11 mouse cellular contexts compared by ENCODE assay signal in the genomic region with DNA sequence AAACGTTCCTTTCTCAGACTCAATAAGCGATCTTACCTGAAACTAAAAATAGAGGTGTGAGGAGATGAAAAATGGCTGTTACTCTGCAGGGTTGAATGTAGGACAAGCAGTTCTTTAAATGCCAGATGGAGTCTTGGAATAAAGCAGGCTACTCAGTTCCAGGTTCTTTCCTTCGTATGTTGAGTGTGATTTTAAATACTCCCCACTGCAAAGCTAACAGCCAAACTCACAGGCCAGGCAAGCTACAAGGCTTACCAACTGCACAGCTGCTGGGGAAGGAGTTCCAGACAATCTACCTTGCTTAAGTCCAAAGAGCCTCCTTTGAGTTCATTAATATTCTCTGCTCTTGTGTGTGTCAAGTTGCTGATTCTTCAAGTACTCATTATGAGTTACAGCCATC. TPM values are rescaled to one million over a fixed set of nuclear protein-coding genes. Genes with fewer than 3 reads are reported as not detected.
DNase-seq lines count a peak whose midpoint lies in the region; ATAC-seq and TF ChIP-seq lines count a peak whose summit lies in the region.
"Had no signal": no experiment of that assay in that cellular context is flagged by ENCODE, and none has a peak within 500 bp of the region (broad histone marks: within the 10 kb centered on the region; RNA-seq: fewer than 3 reads in every experiment).

No protein-coding gene starts in this region.

- H3K9ac ChIP-seq in heart, embryonic 11.5 days (ENCODE audit: low read depth, low read length) = peak overlapping the region; percentile 96; the same call in 1 of the 2 replicates
- no peak overlapping the region for H3K9ac ChIP-seq in lung, embryonic 16.5 days (ENCODE audit: low read length)
- no peak overlapping the region for H3K9ac ChIP-seq in embryonic facial prominence, embryonic 13.5 days
- H3K9ac ChIP-seq in liver, postnatal 0 days (replicated peaks) = no peak overlapping the region

- H3K4me2 ChIP-seq in heart, embryonic 11.5 days = peak overlapping the region; percentile 94
- H3K4me2 ChIP-seq in lung, embryonic 16.5 days (ENCODE audit: low read depth, low read length) = peak overlapping the region; percentile 71
- peak overlapping the region; percentile 95 for H3K4me2 ChIP-seq in embryonic facial prominence, embryonic 13.5 days
- peak overlapping the region; percentile 95 for H3K4me2 ChIP-seq in liver, postnatal 0 days (ENCODE audit: low read depth, low read length)

- no peak for ATAC-seq in heart, embryonic 11.5 days (replicated peaks; ENCODE audit: insufficient number of reproducible peaks, low FRiP score, low TSS enrichment)
- ATAC-seq in lung, embryonic 16.5 days (ENCODE audit: low read depth) = no peak
- no peak for ATAC-seq in embryonic facial prominence, embryonic 13.5 days (ENCODE audit: insufficient number of reproducible peaks, insufficient read depth, low FRiP score, low TSS enrichment, low read depth)
- no peak for ATAC-seq in liver, postnatal 0 days

- H3K27ac ChIP-seq in heart, embryonic 11.5 days (ENCODE audit: low read depth, low read length) = no peak overlapping the region
- H3K27ac ChIP-seq in lung, embryonic 16.5 days (ENCODE audit: low read length) = no peak overlapping the region
- H3K27ac ChIP-seq in embryonic facial prominence, embryonic 13.5 days = no peak overlapping the region
- H3K27ac ChIP-seq in liver, postnatal 0 days (ENCODE audit: low read depth) = no peak overlapping the region

- H3K9me3 ChIP-seq in heart, embryonic 11.5 days (replicated peaks; ENCODE audit: control insufficient read depth, low read length) = no peaks in the 10 kb centered on the region
- H3K9me3 ChIP-seq in lung, embryonic 16.5 days (ENCODE audit: control insufficient read depth, low read length) = no peaks in the 10 kb centered on the region
- H3K9me3 ChIP-seq in embryonic facial prominence, embryonic 13.5 days = no peaks in the 10 kb centered on the region
- no peaks in the 10 kb centered on the region for H3K9me3 ChIP-seq in liver, postnatal 0 days (ENCODE audit: low read length)

- no peak overlapping the region for H3K4me3 ChIP-seq in heart, embryonic 11.5 days (ENCODE audit: low read depth, low read length)
- H3K4me3 ChIP-seq in lung, embryonic 16.5 days (ENCODE audit: low read length) = no peak overlapping the region
- H3K4me3 ChIP-seq in embryonic facial prominence, embryonic 13.5 days = no peak overlapping the region
- H3K4me3 ChIP-seq in liver, postnatal 0 days (ENCODE audit: low read depth, low read length) = no peak overlapping the region

- no peaks in the 10 kb centered on the region for H3K27me3 ChIP-seq in heart, embryonic 11.5 days (ENCODE audit: control insufficient read depth, insufficient read depth, low read length)
- H3K27me3 ChIP-seq in lung, embryonic 16.5 days (ENCODE audit: control insufficient read depth, insufficient read depth, low read depth, low read length) = no peaks in the 10 kb centered on the region
- H3K27me3 ChIP-seq in embryonic facial prominence, embryonic 13.5 days = peaks cover 4% of the 10 kb centered on the region; the same call in 1 of the 2 replicates
- peaks cover 5% of the 10 kb centered on the region; the same call in 1 of the 2 replicates for H3K27me3 ChIP-seq in liver, postnatal 0 days (ENCODE audit: insufficient read depth, low read length)

- TF ChIP-seq EP300 in liver, postnatal 0 days (IDR thresholded peaks at IDR 0.05; ENCODE audit: low read depth) = no peak

- TF ChIP-seq CTCF in liver, postnatal 0 days (IDR thresholded peaks at IDR 0.05; ENCODE audit: low read depth) = no peak

- no peaks in the 10 kb centered on the region for H3K36me3 ChIP-seq in heart, embryonic 11.5 days (ENCODE audit: control insufficient read depth, insufficient read depth, low read length)
- no peaks in the 10 kb centered on the region for H3K36me3 ChIP-seq in lung, embryonic 16.5 days (ENCODE audit: control insufficient read depth, insufficient read depth, low read length)
- no peaks in the 10 kb centered on the region for H3K36me3 ChIP-seq in embryonic facial prominence, embryonic 13.5 days
- no peaks in the 10 kb centered on the region for H3K36me3 ChIP-seq in liver, postnatal 0 days (replicated peaks; ENCODE audit: insufficient read depth, low read length)

- 30% methylated on average over 3 of the region's 3 CpGs for WGBS in heart, embryonic 11.5 days (ENCODE audit: insufficient replicate concordance)
- WGBS in lung, embryonic 16.5 days = 36% methylated on average over 3 of the region's 3 CpGs
- 27% methylated on average over 3 of the region's 3 CpGs for WGBS in embryonic facial prominence, embryonic 13.5 days
- WGBS in liver, postnatal 0 days (ENCODE audit: insufficient replicate concordance) = 51% methylated on average over 3 of the region's 3 CpGs

- no peaks in the 10 kb centered on the region; the same call in 1 of the 2 replicates for H3K4me1 ChIP-seq in heart, embryonic 11.5 days (ENCODE audit: control insufficient read depth, insufficient read depth, low read length)
- peaks cover 4% of the 10 kb centered on the region for H3K4me1 ChIP-seq in lung, embryonic 16.5 days (replicated peaks; ENCODE audit: control insufficient read depth, insufficient read depth, low read length)
- peaks cover 14% of the 10 kb centered on the region for H3K4me1 ChIP-seq in embryonic facial prominence, embryonic 13.5 days
- peaks cover 15% of the 10 kb centered on the region for H3K4me1 ChIP-seq in liver, postnatal 0 days (ENCODE audit: insufficient read depth)

- DNase-seq in heart, postnatal 4 days = no peak
- DNase-seq in lung, postnatal 4 days = no peak
- DNase-seq in liver, postnatal 0 days = no peak
- DNase-seq in left cerebral cortex, adult 8-10 months (ENCODE audit: low spot score in 2 of 2) = no peak
- DNase-seq in adrenal gland, postnatal 10 days = no peak
- DNase-seq: kidney, postnatal 25 days; right cerebral cortex, postnatal 14 days; thymus, adult 2 months had no signal

RNA-seq across cellular contexts. Expression of gene Pbx3, which starts 0.9 kb away (rescaled TPM):
- 29.1 and 30.6 TPM in 2 replicates for polyA plus RNA-seq in heart, embryonic 11.5 days (2014; fragmentation: Nextera tagmentation; extraction: Ambion mirVana)
- total RNA-seq in heart, postnatal 4 days (2021) = 10 to 100 TPM; 25.6 to 30.2 TPM
- 24.2 and 25.1 TPM in 2 replicates for polyA plus RNA-seq in lung, embryonic 16.5 days (2015; fragmentation: Nextera tagmentation; extraction: Ambion mirVana)
- 21.4 and 24.7 TPM in 2 replicates for polyA plus RNA-seq in embryonic facial prominence, embryonic 13.5 days (2015; fragmentation: Nextera tagmentation; extraction: Ambion mirVana)
- 2.8 and 3.1 TPM in 2 replicates for polyA plus RNA-seq in liver, postnatal 0 days (2015; fragmentation: Nextera tagmentation; extraction: Ambion mirVana)
- total RNA-seq in left cerebral cortex, adult 8-10 months (2022) = 10 to 100 TPM; 24.9 to 32.9 (median 25.4) TPM
- total RNA-seq in adrenal gland, postnatal 10 days (2021) = 10 to 100 TPM; 56.3 to 71.9 TPM

RNA-seq across cellular contexts. Expression of gene Mapkap1, which starts 32.7 kb away (rescaled TPM):
- 61.7 and 70.3 TPM in 2 replicates for polyA plus RNA-seq in heart, embryonic 11.5 days (2014; fragmentation: Nextera tagmentation; extraction: Ambion mirVana)
- 10 to 100 TPM; 72.6 to 77.1 TPM for total RNA-seq in heart, postnatal 4 days (2021)
- 70.6 and 74.6 TPM in 2 replicates for polyA plus RNA-seq in lung, embryonic 16.5 days (2015; fragmentation: Nextera tagmentation; extraction: Ambion mirVana)
- 106 and 107 TPM in 2 replicates for polyA plus RNA-seq in embryonic facial prominence, embryonic 13.5 days (2015; fragmentation: Nextera tagmentation; extraction: Ambion mirVana)
- polyA plus RNA-seq in liver, postnatal 0 days (2015; fragmentation: Nextera tagmentation; extraction: Ambion mirVana) = 31.3 and 31.6 TPM in 2 replicates
- 10 to 100 TPM; 59.0 to 77.0 (median 70.6) TPM for total RNA-seq in left cerebral cortex, adult 8-10 months (2022)
- total RNA-seq in adrenal gland, postnatal 10 days (2021) = 10 to 100 TPM; 67.0 to 75.3 TPM
